Mouse (Mus musculus) right cerebral cortex, adult 18-20 months (tissue): ENCODE data around the gene Mboat2.
A peak's percentile ranks its signal among the peaks of the same experiment; 100 is the strongest.

ENCODE experiments used
- DNase-seq: peaks from one replicate; pipeline ENCODE4 v3.0.0; 2022; ENCODE audit warnings: mixed read lengths

The Mboat2 gene

GRCm38 (mm10) chr12:24830766-24831152 is at the start of gene Mboat2:
Gene Mboat2, plus strand, starts transcription at chr12:24830879.
- peak; percentile 43 for DNase-seq

GRCm38 (mm10) chr12:24783735-24784134 is 46.9 kb upstream of the Mboat2 start:
- no peak for DNase-seq

GRCm38 (mm10) chr12:24785882-24786281 is 44.8 kb upstream of the Mboat2 start:
- no peak for DNase-seq

- no peak for DNase-seq
Measured at GRCm38 (mm10) chr12:24786316-24786715, 44.4 kb upstream of the Mboat2 start.

- DNase-seq = no peak
Measured at GRCm38 (mm10) chr12:24789659-24790058, 41.0 kb upstream of the Mboat2 start.

GRCm38 (mm10) chr12:24811230-24811629 is 19.4 kb upstream of the Mboat2 start:
- no peak for DNase-seq

- DNase-seq = no peak
Measured at GRCm38 (mm10) chr12:24811906-24812305, 18.8 kb upstream of the Mboat2 start.

- DNase-seq = no peak
Measured at GRCm38 (mm10) chr12:24822831-24823230, 7.8 kb upstream of the Mboat2 start.

- no peak for DNase-seq
Measured at GRCm38 (mm10) chr12:24823636-24824354, 6.9 kb upstream of the Mboat2 start.

GRCm38 (mm10) chr12:24830086-24830485 is 593 bp upstream of the Mboat2 start:
- no peak for DNase-seq

GRCm38 (mm10) chr12:24831153-24831963 is 679 bp downstream of the Mboat2 start:
- peak; percentile 92 for DNase-seq

- DNase-seq = no peak
Measured at GRCm38 (mm10) chr12:24831964-24832427, 1.3 kb downstream of the Mboat2 start.

- no peak for DNase-seq
Measured at GRCm38 (mm10) chr12:24832438-24832837, 1.8 kb downstream of the Mboat2 start.

- no peak for DNase-seq
Measured at GRCm38 (mm10) chr12:24837947-24838346, 7.3 kb downstream of the Mboat2 start.

GRCm38 (mm10) chr12:24841115-24841879 is 10.6 kb downstream of the Mboat2 start:
- DNase-seq = no peak

- no peak for DNase-seq
Measured at GRCm38 (mm10) chr12:24842299-24842910, 11.7 kb downstream of the Mboat2 start.

- DNase-seq = no peak
Measured at GRCm38 (mm10) chr12:24843395-24844072, 12.9 kb downstream of the Mboat2 start.

- no peak for DNase-seq
Measured at GRCm38 (mm10) chr12:24845344-24845743, 14.7 kb downstream of the Mboat2 start.

- DNase-seq = no peak
Measured at GRCm38 (mm10) chr12:24848107-24848506, 17.4 kb downstream of the Mboat2 start.

GRCm38 (mm10) chr12:24857354-24857753 is 26.7 kb downstream of the Mboat2 start:
- no peak for DNase-seq

- DNase-seq = no peak
Measured at GRCm38 (mm10) chr12:24859357-24859756, 28.7 kb downstream of the Mboat2 start.

- no peak for DNase-seq
Measured at GRCm38 (mm10) chr12:24860436-24860835, 29.8 kb downstream of the Mboat2 start.
